Mouse (Mus musculus): ENCODE results near the gene Hoxd12. TPM values are rescaled to one million over a fixed set of nuclear protein-coding genes. Genes with fewer than 3 reads are reported as not detected.

The Hoxd12 gene
- polyA plus RNA-seq, 1 experiment from 2014 or later: not detected

DNA sequence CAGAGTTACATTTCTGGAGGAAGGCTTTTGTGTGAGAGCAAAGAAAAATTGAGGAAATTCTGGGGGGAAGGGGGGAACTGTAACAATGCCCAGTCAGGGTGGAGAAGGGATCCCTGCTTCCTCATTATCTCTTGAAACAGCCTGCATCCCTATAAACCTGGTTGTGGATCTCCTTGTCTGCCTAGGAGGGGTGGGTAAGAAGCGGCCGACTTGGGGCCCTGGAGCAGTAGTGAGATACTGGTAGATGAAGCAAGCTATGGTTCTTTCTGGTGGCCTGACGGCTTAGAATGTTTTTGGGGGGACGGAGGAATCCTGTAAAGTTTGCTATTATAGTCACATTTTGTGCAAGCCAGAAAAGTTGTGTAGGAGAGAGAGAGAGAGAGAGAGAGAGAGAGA is 18.6 kb downstream of the Hoxd12 start:
- no peak overlapping the region for H3K4me2 ChIP-seq (replicated peaks)
- H3K36me3 ChIP-seq: no peaks in the 10 kb centered on the region
- peaks cover 5% of the 10 kb centered on the region for H3K4me1 ChIP-seq
- H3K27ac ChIP-seq: no peak overlapping the region
- no peak overlapping the region for H3K4me3 ChIP-seq
- no peaks in the 10 kb centered on the region for H3K9me3 ChIP-seq
- no peak overlapping the region for H3K9ac ChIP-seq
- WGBS: 10% methylated on average over 4 of the region's 4 CpGs
- peaks cover 87% of the 10 kb centered on the region for H3K27me3 ChIP-seq
- no peak for ATAC-seq (ENCODE audit: insufficient number of reproducible peaks, insufficient read depth, low FRiP score, low TSS enrichment)

GRCm38 (mm10) chr2:74694066-74694465 is 19.3 kb downstream of the Hoxd12 start:
- Histone ChIP-seq H3K9ac (no peak overlapping the region), H3K27me3 (peaks cover 89% of the 10 kb centered on the region), H3K4me2 (replicated peaks) (no peak overlapping the region), H3K27ac (no peak overlapping the region), H3K4me3 (no peak overlapping the region), H3K36me3 (no peaks in the 10 kb centered on the region), H3K9me3 (no peaks in the 10 kb centered on the region), H3K4me1 (peaks cover 7% of the 10 kb centered on the region)
- under 1% methylated on average over 16 of the region's 16 CpGs for WGBS
- no peak for ATAC-seq (ENCODE audit: insufficient number of reproducible peaks, insufficient read depth, low FRiP score, low TSS enrichment)

GRCm38 (mm10) chr2:74695383-74695782 is 20.6 kb downstream of the Hoxd12 start:
- no peak for ATAC-seq (ENCODE audit: insufficient number of reproducible peaks, insufficient read depth, low FRiP score, low TSS enrichment)
- Histone ChIP-seq H3K9me3 (no peaks in the 10 kb centered on the region), H3K27me3 (peaks cover 96% of the 10 kb centered on the region), H3K4me2 (replicated peaks) (no peak overlapping the region), H3K27ac (no peak overlapping the region), H3K9ac (no peak overlapping the region), H3K36me3 (no peaks in the 10 kb centered on the region), H3K4me1 (peaks cover 7% of the 10 kb centered on the region), H3K4me3 (no peak overlapping the region)
- WGBS: 0% methylated on average over 1 of the region's 1 CpGs

DNA sequence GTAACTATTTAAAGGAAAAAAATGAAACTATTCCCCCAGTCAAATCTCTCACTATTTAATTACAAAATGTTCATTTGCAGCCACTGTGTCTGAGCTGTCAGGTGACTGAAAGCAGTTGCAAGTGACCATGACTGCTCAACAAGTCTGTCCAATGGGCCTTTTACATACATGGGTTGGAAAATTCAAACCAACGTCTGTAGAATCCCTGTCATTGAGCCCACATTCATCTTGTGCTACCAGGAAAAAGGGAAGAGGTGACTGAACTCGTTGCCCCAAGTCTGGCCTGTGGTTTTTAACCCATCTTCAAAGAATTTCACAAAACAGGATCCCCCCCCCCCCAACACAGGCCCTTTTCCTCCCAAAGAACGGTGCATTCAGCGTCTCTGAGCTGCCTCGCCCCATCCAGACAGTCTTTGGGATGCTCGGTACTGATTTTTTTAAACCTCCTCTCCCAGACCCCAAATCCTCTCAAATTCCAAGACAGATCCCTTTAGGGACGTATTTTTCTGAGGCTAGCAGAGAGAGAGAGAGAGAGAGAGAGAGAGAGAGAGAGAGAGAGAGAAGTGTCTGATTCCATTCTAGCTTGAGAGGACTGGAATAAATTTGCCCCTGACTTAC is 21.1 kb downstream of the Hoxd12 start:
- no peak for ATAC-seq (ENCODE audit: insufficient number of reproducible peaks, insufficient read depth, low FRiP score, low TSS enrichment)
- H3K27ac ChIP-seq: no peak overlapping the region
- H3K36me3 ChIP-seq: no peaks in the 10 kb centered on the region
- peaks cover 100% of the 10 kb centered on the region for H3K27me3 ChIP-seq
- H3K4me1 ChIP-seq: peaks cover 7% of the 10 kb centered on the region
- no peak overlapping the region for H3K9ac ChIP-seq
- no peak overlapping the region for H3K4me2 ChIP-seq (replicated peaks)
- no peak overlapping the region for H3K4me3 ChIP-seq
- 2% methylated on average over 7 of the region's 7 CpGs for WGBS
- no peaks in the 10 kb centered on the region for H3K9me3 ChIP-seq

- Histone ChIP-seq H3K9ac (no peak overlapping the region), H3K4me3 (no peak overlapping the region), H3K4me1 (peaks cover 7% of the 10 kb centered on the region), H3K9me3 (no peaks in the 10 kb centered on the region), H3K36me3 (no peaks in the 10 kb centered on the region), H3K27ac (no peak overlapping the region), H3K27me3 (peaks cover 100% of the 10 kb centered on the region), H3K4me2 (replicated peaks) (no peak overlapping the region)
- WGBS: under 1% methylated on average over 34 of the region's 34 CpGs
- ATAC-seq (ENCODE audit: insufficient number of reproducible peaks, insufficient read depth, low FRiP score, low TSS enrichment): no peak
Observed at GRCm38 (mm10) chr2:74696442-74697335, 21.9 kb downstream of the Hoxd12 start.

DNA sequence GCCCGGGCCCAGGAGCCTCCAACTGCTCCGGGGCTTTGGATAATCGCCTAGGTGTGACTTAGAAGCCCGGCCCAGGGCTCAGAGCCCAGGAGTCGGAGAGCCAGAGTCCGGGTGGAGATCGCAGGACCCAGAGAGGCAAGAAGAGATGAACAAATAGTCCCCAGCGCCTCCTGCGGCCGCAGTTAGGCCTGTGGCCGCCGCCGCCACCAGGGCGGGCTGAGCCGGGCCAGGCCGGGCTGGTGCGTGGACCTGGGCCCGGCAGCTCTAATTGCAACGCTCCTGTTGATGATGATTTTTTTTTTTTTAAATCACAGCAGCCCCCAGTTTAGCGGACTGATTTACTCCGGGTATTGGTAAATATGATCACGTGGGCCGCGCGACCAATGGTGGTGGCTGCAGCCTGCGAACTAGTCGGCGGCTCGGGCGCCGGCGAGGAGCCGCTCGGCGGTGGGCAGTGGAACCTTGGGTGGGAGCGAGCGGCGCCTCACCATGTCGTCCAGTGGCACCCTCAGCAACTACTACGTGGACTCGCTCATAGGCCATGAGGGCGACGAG is 22.8 kb downstream of the Hoxd12 start, which contains the start of gene Hoxd9:
TSS of gene Hoxd9 (plus strand) at position 161 of the 555 bp plus-strand sequence.
- Histone ChIP-seq H3K27me3 (peaks cover 97% of the 10 kb centered on the region), H3K4me1 (peaks cover 7% of the 10 kb centered on the region), H3K4me2 (replicated peaks) (peak within 1 kb of the TSS; percentile 41), H3K9ac (no peak within 1 kb of the TSS), H3K27ac (no peak within 1 kb of the TSS), H3K4me3 (peak within 1 kb of the TSS; percentile 22), H3K36me3 (no peaks in the 10 kb centered on the region), H3K9me3 (no peaks in the 10 kb centered on the region)
- ATAC-seq (ENCODE audit: insufficient number of reproducible peaks, insufficient read depth, low FRiP score, low TSS enrichment): peak; percentile 63; the same call in 1 of the 2 replicates
- under 1% methylated on average over 43 of the region's 43 CpGs for WGBS

DNA sequence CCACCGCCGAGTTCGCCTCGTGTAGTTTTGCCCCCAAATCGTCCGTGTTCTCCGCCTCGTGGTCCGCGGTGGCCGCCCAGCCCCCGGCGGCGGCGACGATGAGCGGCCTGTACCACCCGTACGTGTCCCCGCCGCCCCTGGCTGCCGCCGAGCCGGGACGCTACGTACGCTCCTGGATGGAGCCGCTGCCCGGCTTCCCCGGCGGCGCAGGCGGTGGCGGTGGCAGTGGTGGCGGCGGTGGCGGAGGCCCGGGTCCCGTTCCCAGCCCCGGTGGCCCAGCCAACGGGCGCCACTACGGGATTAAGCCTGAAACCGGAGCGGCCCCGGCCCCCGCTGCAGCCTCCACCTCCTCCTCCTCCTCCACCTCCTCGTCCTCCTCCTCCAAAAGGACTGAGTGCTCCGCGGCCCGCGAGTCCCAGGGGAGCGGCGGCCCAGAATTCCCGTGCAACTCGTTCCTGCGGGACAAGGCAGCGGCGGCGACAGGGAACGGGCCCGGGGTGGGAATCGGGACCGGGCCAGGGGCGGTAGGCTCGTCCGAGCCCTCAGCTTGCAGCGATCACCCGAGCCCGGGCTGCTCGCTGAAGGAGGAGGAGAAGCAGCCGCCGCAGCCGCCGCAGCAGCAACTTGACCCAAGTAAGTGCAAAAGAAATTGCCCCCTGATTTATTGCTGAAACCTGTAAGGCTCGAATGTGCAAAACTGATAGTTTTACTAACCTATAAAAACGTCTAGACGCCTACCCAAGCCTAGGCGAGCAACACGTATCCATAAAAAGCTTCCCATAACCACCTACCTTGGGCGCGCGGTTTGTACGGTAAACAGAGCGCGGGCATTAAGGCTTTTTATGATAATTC is 23.6 kb downstream of the Hoxd12 start:
- Histone ChIP-seq H3K4me2 (replicated peaks) (peak overlapping the region; percentile 41), H3K36me3 (no peaks in the 10 kb centered on the region), H3K27ac (no peak overlapping the region), H3K4me3 (peak overlapping the region; percentile 22), H3K9me3 (no peaks in the 10 kb centered on the region), H3K4me1 (peaks cover 7% of the 10 kb centered on the region), H3K27me3 (peaks cover 95% of the 10 kb centered on the region), H3K9ac (no peak overlapping the region)
- WGBS: 1% methylated on average over 86 of the region's 86 CpGs
- ATAC-seq (ENCODE audit: insufficient number of reproducible peaks, insufficient read depth, low FRiP score, low TSS enrichment): peak; percentile 30; the same call in 1 of the 2 replicates

GRCm38 (mm10) chr2:74699053-74699430 is 24.2 kb downstream of the Hoxd12 start:
- Histone ChIP-seq H3K4me2 (replicated peaks) (no peak overlapping the region), H3K27ac (no peak overlapping the region), H3K27me3 (peaks cover 95% of the 10 kb centered on the region), H3K36me3 (no peaks in the 10 kb centered on the region), H3K4me1 (peaks cover 7% of the 10 kb centered on the region), H3K9me3 (no peaks in the 10 kb centered on the region), H3K9ac (no peak overlapping the region), H3K4me3 (no peak overlapping the region)
- whole genome bisulfite sequencing: 1% methylated on average over 17 of the region's 17 CpGs
- ATAC-seq (ENCODE audit: insufficient number of reproducible peaks, insufficient read depth, low FRiP score, low TSS enrichment): no peak

GRCm38 (mm10) chr2:74699664-74700545 is 25.1 kb downstream of the Hoxd12 start:
- H3K27ac ChIP-seq: no peak overlapping the region
- no peaks in the 10 kb centered on the region for H3K36me3 ChIP-seq
- H3K4me1 ChIP-seq: peaks cover 7% of the 10 kb centered on the region
- WGBS: under 1% methylated on average over 23 of the region's 23 CpGs
- H3K4me2 ChIP-seq (replicated peaks): no peak overlapping the region
- ATAC-seq (ENCODE audit: insufficient number of reproducible peaks, insufficient read depth, low FRiP score, low TSS enrichment): no peak
- no peak overlapping the region for H3K9ac ChIP-seq
- H3K27me3 ChIP-seq: peaks cover 95% of the 10 kb centered on the region
- no peak overlapping the region for H3K4me3 ChIP-seq
- no peaks in the 10 kb centered on the region for H3K9me3 ChIP-seq

DNA sequence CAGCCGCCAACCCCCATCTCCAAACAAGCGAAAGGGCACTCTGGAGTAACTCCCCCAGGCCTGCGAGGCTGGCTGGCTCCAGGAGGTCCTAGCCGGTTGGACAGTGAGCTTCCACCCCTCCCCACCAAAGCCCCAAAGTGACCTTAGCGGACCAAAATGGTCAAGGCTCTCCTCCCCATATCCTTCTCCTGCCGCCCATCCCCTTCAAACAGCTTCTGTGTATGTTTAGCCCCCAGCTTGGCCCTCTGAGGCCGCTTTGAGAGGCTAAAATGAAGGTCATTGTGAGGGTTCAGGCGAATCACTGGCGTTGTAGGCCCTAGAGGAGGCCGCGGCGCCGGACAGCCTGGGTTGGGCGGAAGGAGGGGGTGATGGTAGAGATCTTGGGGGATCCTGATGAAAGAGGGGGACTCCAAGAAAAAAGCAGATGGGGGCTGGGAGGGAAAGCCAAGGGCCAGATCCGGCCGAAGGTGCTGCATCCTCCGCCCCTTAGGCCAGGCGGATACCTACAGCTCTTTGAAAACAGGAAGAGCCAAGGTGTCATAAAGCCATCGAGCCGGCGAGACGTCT is 25.8 kb downstream of the Hoxd12 start:
- no peaks in the 10 kb centered on the region for H3K9me3 ChIP-seq
- no peak for ATAC-seq (ENCODE audit: insufficient number of reproducible peaks, insufficient read depth, low FRiP score, low TSS enrichment)
- H3K4me1 ChIP-seq: peaks cover 9% of the 10 kb centered on the region
- no peak overlapping the region for H3K4me2 ChIP-seq (replicated peaks)
- H3K36me3 ChIP-seq: no peaks in the 10 kb centered on the region
- 2% methylated on average over 22 of the region's 22 CpGs for WGBS
- no peak overlapping the region for H3K9ac ChIP-seq
- H3K27ac ChIP-seq: no peak overlapping the region
- no peak overlapping the region for H3K4me3 ChIP-seq
- peaks cover 95% of the 10 kb centered on the region for H3K27me3 ChIP-seq

Measured in embryonic facial prominence, embryonic 12.5 days (tissue).